Mouse (Mus musculus): ENCODE measurements around the gene Rgs5. TPM values are rescaled to one million over a fixed set of nuclear protein-coding genes. Genes with fewer than 3 reads are reported as not detected.

The Rgs5 gene
- 10 to 100 TPM; 42.4 to 42.6 TPM for total RNA-seq (2021)
- long read RNA-seq, experiment 1, full-length matches to known transcripts = 40 of 45 reads
- long read RNA-seq, experiment 1, partial matches to known transcripts = 3 of 45 reads
- long read RNA-seq, experiment 1, other reads (novel, unspliced or antisense) = 2 of 45 reads
- long read RNA-seq, experiment 2, full-length matches to known transcripts = 55 of 64 reads
- long read RNA-seq, experiment 2, partial matches to known transcripts = 7 of 64 reads
- long read RNA-seq, experiment 2, other reads (novel, unspliced or antisense) = 2 of 64 reads

DNA sequence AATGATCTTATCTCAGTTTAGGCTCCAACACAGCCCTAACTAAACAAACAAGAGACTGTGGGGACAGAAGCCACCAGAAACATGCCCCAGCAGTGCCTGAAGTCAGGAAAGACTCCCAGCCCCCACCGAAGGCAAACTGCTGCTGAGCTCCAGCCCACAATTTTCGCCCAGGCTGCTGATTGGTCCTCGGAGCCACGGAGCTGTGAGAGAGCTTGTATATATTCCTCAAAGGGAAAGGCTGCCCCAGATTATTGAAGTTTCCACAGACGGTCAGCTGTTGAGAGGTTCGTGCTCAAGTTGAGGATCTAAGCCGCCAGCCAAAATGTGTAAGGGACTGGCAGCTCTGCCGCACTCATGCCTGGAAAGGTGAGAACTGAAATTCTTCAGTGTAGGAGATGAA is at the start of gene Rgs5:
Rgs5 (plus strand) TSS at position 246 of the 400 bp plus-strand sequence.
- peak within 1 kb of the TSS; percentile 12; the same call in 1 of the 2 replicates for H3K4me3 ChIP-seq
- TF ChIP-seq CTCF (conservative IDR thresholded peaks at IDR 0.05) = no peak

DNA sequence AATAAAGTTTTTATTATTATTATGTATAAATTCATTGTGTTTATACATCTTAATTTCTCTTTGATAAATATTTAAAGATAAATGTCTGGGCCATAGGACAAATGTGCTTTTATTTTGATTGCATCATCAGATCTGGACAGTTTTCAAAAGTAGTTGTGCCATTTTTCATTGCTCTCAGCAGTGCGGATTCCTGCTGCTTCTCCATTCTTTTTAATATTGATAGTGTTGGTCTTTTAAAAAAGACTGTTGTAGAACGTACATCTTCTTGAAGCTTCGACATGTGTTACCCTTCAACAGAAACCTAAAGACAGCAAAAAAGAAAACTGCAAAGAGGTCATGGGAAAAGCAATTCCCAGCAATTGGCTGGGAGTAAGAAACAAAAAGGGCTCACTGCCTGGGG is 49.1 kb upstream of the Rgs5 start:
- no peak overlapping the region for H3K27ac ChIP-seq
- H3K4me3 ChIP-seq = no peak overlapping the region
- no peak for TF ChIP-seq CTCF (conservative IDR thresholded peaks at IDR 0.05)
- no peak for DNase-seq (ENCODE audit: low spot score in 2 of 2)

More for the DNA sequence above, at the start of gene Rgs5:
- no peak within 1 kb of the TSS for H3K27ac ChIP-seq
- peak in 1 of 2 experiments; percentile 18 for DNase-seq (ENCODE audit: low spot score in 2 of 2)

DNA sequence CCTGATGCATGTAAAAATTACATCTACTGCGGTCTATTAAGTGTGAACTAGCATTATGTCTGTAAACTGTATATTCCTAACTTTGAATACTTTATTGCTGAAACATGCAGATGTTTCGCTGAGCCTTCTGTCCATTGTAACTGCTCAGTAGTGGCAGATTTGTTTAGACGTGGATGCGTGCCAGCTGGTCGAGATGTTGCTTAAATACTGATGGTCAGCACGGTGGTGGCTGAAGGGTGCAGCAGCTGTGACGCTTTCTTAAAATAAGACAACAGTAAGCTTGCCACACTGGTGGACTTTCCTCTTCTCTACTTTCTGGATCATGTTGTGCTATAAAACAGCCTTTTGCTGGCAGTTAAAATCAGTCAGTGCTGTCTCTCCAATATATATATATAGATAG is 25.6 kb upstream of the Rgs5 start:
- H3K27ac ChIP-seq = no peak overlapping the region
- no peak overlapping the region for H3K4me3 ChIP-seq
- TF ChIP-seq CTCF (conservative IDR thresholded peaks at IDR 0.05) = no peak
- no peak for DNase-seq (ENCODE audit: low spot score in 2 of 2)

DNA sequence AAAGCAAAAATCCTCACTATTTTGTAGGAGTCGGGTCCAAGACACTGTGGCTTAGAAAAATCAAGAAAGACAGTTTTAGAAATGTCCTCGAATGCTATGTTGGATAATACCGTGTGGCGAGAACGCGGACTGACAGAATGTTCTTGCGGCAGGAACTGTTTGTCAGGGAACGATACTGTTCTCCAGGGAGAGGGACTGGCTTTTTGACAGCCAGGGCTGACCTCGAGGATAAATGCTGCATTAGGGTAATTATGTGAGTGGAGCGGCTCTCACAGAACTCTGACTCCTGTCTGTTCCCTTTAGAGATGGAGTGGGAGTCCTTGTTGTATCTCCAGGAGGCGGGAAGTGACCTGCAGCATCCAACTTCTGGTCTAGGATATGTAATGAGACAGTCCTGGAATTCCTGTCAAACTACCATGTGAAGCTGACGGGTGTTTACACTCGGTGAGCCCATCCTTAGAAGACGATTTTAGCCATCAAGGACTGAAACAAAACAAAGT is 18.0 kb upstream of the Rgs5 start:
- no peak overlapping the region for H3K27ac ChIP-seq
- no peak for DNase-seq (ENCODE audit: low spot score in 2 of 2)
- no peak for TF ChIP-seq CTCF (conservative IDR thresholded peaks at IDR 0.05)
- H3K4me3 ChIP-seq = no peak overlapping the region

DNA sequence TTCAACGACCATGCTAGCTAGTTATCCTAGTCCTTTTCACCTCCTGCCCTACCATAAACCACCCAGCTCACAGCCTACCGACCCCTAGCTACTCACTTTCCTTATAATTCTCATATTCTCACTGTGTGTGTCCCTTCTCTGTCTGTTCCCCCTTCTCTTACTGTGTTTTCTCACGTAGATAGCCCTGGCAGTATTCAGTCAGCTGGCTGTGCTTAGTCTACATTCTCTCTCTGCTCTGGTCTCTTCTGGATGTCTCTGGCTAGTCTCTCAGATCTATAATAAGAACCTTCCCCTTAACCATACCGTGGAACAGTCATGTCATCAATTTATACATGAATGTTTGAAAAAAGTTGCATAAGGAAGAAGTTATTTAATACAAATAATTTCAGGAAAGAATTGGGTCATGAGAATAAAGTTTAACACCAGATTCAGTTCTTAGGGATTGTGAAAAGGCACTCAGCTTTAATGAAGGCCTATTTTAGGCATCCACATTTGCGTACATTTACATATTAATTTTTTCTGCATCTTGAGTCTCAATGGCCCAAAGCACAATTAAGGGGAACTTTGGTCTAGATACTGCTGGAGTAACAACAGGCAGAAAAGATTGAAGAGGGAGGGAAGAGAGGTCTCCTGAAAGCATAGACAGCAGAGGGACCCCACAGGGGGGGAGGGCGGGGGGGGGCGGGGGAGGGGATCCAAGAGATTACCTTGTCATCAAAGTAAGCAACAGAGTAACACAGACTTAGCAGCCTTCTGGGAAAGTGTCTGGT is 10.2 kb upstream of the Rgs5 start:
- Histone ChIP-seq H3K4me3 (no peak overlapping the region), H3K27ac (no peak overlapping the region)
- no peak for TF ChIP-seq CTCF (conservative IDR thresholded peaks at IDR 0.05)
- DNase-seq (ENCODE audit: low spot score in 2 of 2) = no peak

DNA sequence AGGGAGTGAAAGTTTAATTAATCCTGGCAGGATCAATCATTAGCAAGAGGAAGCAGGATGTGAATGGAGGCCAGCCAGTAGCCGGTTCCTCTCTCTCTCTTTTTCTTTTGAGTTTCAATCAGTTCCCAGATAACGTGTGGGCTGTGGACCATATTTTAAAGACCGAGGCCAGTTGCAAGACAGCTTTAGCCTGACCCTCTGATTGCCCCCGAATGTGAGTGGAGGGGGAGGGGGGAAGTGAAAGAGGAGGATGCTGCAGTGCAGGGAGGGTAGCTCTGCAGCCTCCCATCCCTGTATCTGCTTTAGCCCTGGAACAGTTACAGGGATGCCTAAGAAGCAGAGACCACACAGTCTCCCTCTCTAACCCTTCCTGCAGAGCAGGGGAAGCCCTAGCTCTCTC is 4.2 kb downstream of the Rgs5 start:
- Histone ChIP-seq H3K27ac (no peak overlapping the region), H3K4me3 (no peak overlapping the region)
- DNase-seq (ENCODE audit: low spot score in 2 of 2) = no peak
- no peak for TF ChIP-seq CTCF (conservative IDR thresholded peaks at IDR 0.05)

DNA sequence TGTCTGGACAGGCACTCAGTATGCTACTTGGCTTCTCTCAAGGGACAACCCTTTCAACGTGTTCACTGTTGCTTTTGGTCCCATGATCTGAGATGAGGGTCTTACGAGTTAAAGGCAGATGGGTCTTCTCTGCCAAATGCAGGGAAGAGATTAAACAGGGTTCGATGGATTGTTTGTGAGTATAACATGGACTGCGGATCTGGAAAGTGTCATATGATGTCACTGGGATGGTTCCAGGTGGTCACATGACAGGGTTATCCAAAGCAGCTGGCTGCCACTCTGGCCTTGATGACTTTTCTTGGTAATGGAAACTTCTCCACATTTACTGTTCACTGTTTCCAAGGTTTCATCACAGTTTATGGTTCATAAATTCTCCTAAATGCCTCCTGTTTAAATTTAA is 12.0 kb downstream of the Rgs5 start:
- no peak overlapping the region for H3K4me3 ChIP-seq
- DNase-seq (ENCODE audit: low spot score in 2 of 2) = no peak
- TF ChIP-seq CTCF (conservative IDR thresholded peaks at IDR 0.05) = no peak
- no peak overlapping the region for H3K27ac ChIP-seq

DNA sequence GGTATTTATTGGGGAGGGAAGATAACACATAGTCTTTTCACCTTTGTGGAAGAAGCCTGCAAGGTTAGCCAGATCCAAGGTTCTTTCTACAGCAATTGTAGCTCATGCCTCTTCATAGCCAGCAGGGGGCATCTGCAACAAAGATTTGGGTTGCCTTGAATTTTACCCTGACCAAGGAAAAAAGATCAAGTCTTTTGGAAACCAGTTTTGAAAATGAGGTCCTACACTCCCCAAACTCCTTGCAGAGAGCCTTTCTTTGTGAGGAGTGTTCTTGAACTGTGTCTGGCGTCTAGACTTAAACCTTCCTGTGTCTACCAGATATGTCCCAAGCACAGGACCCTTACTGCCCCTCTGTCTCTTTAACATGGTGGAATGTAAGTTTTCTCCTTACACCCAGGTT is 15.4 kb downstream of the Rgs5 start:
- peak; percentile 79 for TF ChIP-seq CTCF (conservative IDR thresholded peaks at IDR 0.05)
- peak in 1 of 2 experiments; percentile 31 for DNase-seq (ENCODE audit: low spot score in 2 of 2)
- H3K27ac ChIP-seq = no peak overlapping the region
- H3K4me3 ChIP-seq = no peak overlapping the region

DNA sequence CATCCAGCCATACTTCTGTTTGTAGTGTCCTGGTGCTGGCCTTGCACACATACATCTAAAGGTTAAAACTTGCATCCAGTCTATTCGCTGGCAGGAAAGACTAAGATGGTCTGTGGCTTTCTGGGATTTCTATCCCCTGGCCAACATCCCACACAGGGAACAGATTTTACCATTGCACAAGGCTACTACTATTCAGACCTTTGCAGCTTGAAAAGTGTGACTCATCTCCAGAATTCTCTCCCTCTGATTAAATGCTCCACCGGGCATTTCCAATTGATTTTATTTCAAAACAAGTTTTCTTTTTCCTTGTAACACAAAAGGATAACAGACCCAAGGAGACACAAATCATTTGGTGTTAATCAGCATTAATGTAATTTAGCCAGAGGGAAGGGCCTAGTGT is 16.5 kb downstream of the Rgs5 start:
- no peak overlapping the region for H3K4me3 ChIP-seq
- TF ChIP-seq CTCF (conservative IDR thresholded peaks at IDR 0.05) = no peak
- DNase-seq (ENCODE audit: low spot score in 2 of 2) = no peak
- H3K27ac ChIP-seq = no peak overlapping the region

DNA sequence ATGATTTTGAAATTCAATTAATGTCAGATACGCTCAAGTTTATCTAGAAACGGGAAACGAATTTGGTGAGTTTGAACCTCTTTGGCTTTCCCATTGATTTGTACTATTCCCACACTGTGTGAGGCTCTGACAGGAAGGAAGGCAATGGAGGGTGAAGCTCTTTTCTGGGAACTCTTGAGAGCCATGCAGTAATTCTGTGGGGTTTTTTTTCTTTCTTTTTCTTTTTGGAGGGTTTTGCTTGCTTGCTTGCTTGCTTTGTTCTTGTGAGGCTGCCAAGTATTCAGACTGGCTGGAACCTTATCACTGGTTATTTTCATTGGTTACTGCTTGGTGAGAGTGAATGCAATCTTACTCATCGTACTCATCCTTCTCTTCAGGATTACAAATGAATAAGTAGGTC is 17.0 kb downstream of the Rgs5 start:
- Histone ChIP-seq H3K4me3 (no peak overlapping the region), H3K27ac (no peak overlapping the region)
- no peak for TF ChIP-seq CTCF (conservative IDR thresholded peaks at IDR 0.05)
- no peak for DNase-seq (ENCODE audit: low spot score in 2 of 2)

DNA sequence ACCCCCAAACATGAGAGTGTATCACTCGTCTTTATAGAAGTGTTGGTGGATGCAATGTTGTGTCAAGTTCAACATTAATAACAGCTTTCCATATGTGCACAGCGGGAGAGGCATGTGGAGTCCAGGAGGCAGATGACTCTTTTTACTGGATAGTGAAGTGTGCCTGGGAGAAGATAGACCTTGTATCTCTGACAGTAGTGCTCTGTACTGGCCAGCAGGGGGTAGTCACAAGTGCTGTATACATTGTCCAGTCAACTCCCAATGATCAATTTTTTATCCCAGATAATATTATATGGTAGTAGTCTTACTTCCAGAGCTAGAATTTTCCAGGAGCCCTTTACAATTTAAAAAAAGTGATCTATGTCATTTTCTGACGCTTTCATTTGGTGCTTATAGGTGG is 18.8 kb downstream of the Rgs5 start:
- peak; percentile 74 for TF ChIP-seq CTCF (conservative IDR thresholded peaks at IDR 0.05)
- no peak for DNase-seq (ENCODE audit: low spot score in 2 of 2)
- H3K27ac ChIP-seq = peak overlapping the region; percentile 90
- H3K4me3 ChIP-seq = no peak overlapping the region

DNA sequence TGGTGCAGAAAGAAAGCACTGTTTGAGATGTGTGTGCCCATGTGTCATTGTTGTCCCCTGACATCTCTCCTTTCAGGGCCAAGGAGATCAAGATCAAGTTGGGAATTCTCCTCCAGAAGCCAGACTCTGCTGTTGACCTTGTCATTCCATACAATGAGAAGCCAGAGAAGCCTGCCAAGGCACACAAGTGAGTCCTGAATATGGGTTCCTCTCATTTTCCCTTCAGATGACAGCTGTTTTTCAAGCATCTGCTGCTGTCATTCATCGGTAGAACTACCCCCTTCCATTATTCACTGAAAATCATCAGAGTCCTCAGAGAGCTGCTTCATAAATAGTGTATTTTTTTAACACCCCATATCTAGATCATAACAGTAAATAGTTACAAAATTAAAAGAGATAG is 21.4 kb downstream of the Rgs5 start:
- no peak overlapping the region for H3K4me3 ChIP-seq
- no peak for DNase-seq (ENCODE audit: low spot score in 2 of 2)
- H3K27ac ChIP-seq = 0 out of 2 replicates have a peak overlapping the region, but pooled peaks have one; percentile 33
- TF ChIP-seq CTCF (conservative IDR thresholded peaks at IDR 0.05) = no peak

DNA sequence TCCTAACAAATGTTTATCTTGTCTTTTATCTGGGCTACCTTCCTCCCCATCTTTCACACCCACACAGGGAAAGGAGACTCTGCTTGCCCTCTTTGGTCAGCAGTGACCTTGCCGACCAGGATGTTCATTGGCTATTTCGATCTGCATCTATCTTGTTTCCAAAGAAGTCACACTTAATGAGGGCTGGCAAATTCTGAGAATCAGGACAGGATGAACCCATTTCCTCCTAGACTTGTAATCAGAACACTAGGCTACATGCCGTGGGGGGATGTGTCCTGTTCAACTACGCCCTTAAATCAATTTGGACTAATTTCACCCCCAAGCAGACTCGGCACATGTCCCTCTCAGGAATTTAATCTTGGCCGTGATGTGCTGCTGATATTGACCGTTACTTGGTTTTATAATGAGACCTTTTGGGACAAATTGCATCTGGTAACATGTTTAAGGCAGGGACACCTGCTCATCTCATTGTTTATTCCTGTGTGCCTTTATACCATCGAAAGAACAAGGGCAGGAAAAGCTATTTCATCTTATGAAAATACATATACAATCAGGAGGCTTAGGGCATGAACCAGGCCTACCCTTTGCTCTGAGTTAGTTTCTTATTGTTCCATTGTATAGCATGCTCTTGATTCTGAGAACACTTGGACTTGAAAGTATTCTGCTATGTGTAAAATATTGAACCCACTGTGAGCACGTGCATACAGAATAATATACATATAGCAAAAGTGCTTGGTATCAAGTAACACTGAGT is 25.3 kb downstream of the Rgs5 start:
- H3K27ac ChIP-seq = no peak overlapping the region
- no peak for TF ChIP-seq CTCF (conservative IDR thresholded peaks at IDR 0.05)
- DNase-seq (ENCODE audit: low spot score in 2 of 2) = no peak

More for the DNA sequence above, 25.3 kb downstream of the Rgs5 start:
- no peak overlapping the region for H3K4me3 ChIP-seq

All from layer of hippocampus, adult 2 months (tissue).